Mouse (Mus musculus) kidney, adult 2 months (tissue): ENCODE measurements around the gene Ccdc136. TPM values are rescaled to one million over a fixed set of nuclear protein-coding genes. Genes with fewer than 3 reads are reported as not detected.
A peak's percentile ranks its signal among the peaks of the same experiment; 100 is the strongest.

Source experiments
- DNase-seq: peaks from one replicate; pipeline ENCODE4 v3.0.0; 2021
- H3K27ac ChIP-seq: fragments of 200-500 bp; 2 replicates; pipeline ENCODE4 v1.5.1; 2012; ENCODE audit warnings: low read depth, low read length, control low read depth, inconsistent platforms; ENCODE audit not compliant: insufficient read depth
- H3K27me3 ChIP-seq: fragments of 200-500 bp; replicated peaks from 2 replicates; pipeline ENCODE4 v1.6.1; 2012; ENCODE audit warnings: mild to moderate bottlenecking, moderate library complexity, low read length, inconsistent platforms; ENCODE audit not compliant: control insufficient read depth, insufficient read depth
- H3K36me3 ChIP-seq: fragments of 200-500 bp; 2 replicates; pipeline ENCODE4 v1.6.1; 2012; ENCODE audit warnings: mild to moderate bottlenecking, moderate library complexity, low read length, inconsistent platforms; ENCODE audit not compliant: control insufficient read depth, insufficient read depth
- H3K4me1 ChIP-seq: fragments of 200-500 bp; 2 replicates; pipeline ENCODE4 v1.6.1; 2011; ENCODE audit warnings: low read length; ENCODE audit not compliant: control insufficient read depth, insufficient read depth
- H3K4me3 ChIP-seq: fragments of 200-500 bp; 2 replicates; pipeline ENCODE4 v1.5.1; 2011; ENCODE audit warnings: mild to moderate bottlenecking, low read depth, low read length, control low read depth; ENCODE audit not compliant: insufficient read depth
- CTCF ChIP-seq: fragments of 200-500 bp; conservative IDR thresholded peaks from 2 replicates; pipeline ENCODE4 v1.5.1; 2011; ENCODE audit warnings: low read depth, mild to moderate bottlenecking, control low read depth, low read length, moderate library complexity, mixed read lengths; ENCODE audit not compliant: insufficient read depth, insufficient read length
- POLR2A ChIP-seq: fragments of 200-500 bp; IDR thresholded peaks from one replicate; pipeline ENCODE4 v1.6.1; 2011; ENCODE audit warnings: low read depth, low read length, control low read depth
- whole genome bisulfite sequencing: fragments of 180-500 bp; shearing (Covaris S2); methylation state at CpG from one replicate; pipeline ENCODE4 v1.1.7; 2018; 5-methylcytosine and 5-hydroxymethylcytosine counted together
- polyA plus RNA-seq: library from polyadenylated mRNA; depleted of rRNA; stranded (reverse); fragments of >200 nt; gene quantifications from 2 replicates; pipeline ENCODE4 v1.2.3, GENCODE M21; 2012

Gene Ccdc136
- polyA plus RNA-seq, 1 experiment, result 4.0 TPM

DNA sequence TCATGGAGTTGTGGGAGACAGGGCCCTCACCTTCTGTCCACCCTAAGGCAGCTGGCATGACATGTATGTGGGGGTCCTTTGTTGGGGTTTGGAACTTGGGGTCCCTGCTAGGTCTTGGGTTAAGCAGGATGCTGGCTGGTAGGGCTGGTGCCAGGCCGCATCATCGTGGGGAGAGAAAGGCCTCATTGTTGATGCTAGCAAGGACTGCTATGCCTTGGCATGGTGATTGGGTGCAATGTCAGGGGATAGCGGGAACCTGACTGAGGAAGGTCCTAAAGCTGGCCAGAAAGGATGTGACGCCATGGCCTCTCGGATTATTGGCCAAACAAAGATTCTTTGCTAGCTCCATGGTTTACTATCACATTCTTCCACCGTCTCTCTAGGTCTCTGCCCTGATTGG lies 43.7 kb downstream of the Ccdc136 start:
- no peak for DNase-seq
- H3K27ac ChIP-seq, result no peak overlapping the region
- 95% methylated on average over 6 of the region's 6 CpGs for WGBS
- H3K4me1 ChIP-seq, result no peaks in the 10 kb centered on the region
- no peaks in the 10 kb centered on the region for H3K36me3 ChIP-seq
- no peak overlapping the region for H3K4me3 ChIP-seq
- no peak for TF ChIP-seq CTCF
- TF ChIP-seq POLR2A, result no peak
- H3K27me3 ChIP-seq, result no peaks in the 10 kb centered on the region

DNA sequence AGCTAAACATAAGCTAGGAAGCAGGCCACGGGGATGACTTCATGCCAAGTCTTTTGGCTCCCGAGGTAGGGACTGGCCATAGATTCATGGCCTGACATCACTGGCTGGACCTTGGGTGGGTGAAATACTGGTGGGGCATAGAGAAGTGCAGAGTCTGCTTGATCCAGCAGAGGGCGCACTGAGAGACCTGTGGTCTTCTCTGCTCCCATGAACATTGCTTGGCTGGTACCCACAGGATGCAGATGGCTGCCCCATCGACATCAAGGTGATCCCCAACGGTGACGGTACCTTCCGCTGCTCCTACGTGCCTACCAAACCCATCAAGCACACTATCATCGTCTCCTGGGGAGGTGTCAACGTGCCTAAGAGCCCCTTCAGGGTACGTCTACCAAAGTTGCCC lies 48.7 kb downstream of the Ccdc136 start:
- Histone ChIP-seq H3K36me3 (no peaks in the 10 kb centered on the region), H3K27me3 (no peaks in the 10 kb centered on the region), H3K4me3 (no peak overlapping the region), H3K27ac (no peak overlapping the region), H3K4me1 (no peaks in the 10 kb centered on the region)
- TF ChIP-seq CTCF (peak; percentile 74), POLR2A (no peak)
- 70% methylated on average over 11 of the region's 11 CpGs for WGBS
- DNase-seq, result peak; percentile 39

- TF ChIP-seq CTCF (no peak), POLR2A (no peak)
- Histone ChIP-seq H3K4me1 (no peaks in the 10 kb centered on the region), H3K36me3 (no peaks in the 10 kb centered on the region), H3K27ac (no peak overlapping the region), H3K27me3 (no peaks in the 10 kb centered on the region), H3K4me3 (no peak overlapping the region)
- no peak for DNase-seq
- 90% methylated on average over 7 of the region's 7 CpGs for WGBS
These were observed 49.2 kb downstream of the Ccdc136 start for GRCm38 (mm10) chr6:29445354-29445753.

- Histone ChIP-seq H3K4me1 (no peaks in the 10 kb centered on the region), H3K27ac (no peak overlapping the region), H3K27me3 (no peaks in the 10 kb centered on the region), H3K36me3 (no peaks in the 10 kb centered on the region), H3K4me3 (no peak overlapping the region)
- DNase-seq, result no peak
- 27% methylated on average over 4 of the region's 4 CpGs for WGBS
- TF ChIP-seq POLR2A (no peak), CTCF (no peak)
These were observed 53.7 kb downstream of the Ccdc136 start for GRCm38 (mm10) chr6:29449858-29450257.

DNA sequence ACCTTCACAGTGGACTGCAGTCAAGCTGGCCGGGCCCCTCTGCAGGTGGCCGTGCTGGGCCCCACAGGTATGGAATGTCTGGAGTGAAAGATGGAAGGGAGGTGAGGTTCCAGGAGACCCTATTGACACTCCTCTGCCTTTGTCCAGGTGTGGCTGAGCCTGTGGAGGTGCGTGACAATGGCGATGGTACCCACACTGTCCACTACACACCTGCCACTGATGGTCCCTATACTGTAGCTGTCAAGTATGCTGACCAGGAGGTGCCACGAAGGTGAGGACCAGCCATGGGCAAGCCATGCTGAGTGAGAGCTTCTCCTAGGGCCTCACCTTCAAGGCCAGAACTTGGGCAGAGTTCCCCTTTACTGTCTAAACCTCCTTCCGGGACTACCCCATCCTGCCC lies 54.6 kb downstream of the Ccdc136 start:
- no peak for DNase-seq
- H3K4me3 ChIP-seq, result no peak overlapping the region
- no peak overlapping the region for H3K27ac ChIP-seq
- no peak for TF ChIP-seq CTCF
- TF ChIP-seq POLR2A, result no peak
- H3K36me3 ChIP-seq, result no peaks in the 10 kb centered on the region
- H3K27me3 ChIP-seq, result no peaks in the 10 kb centered on the region
- H3K4me1 ChIP-seq, result no peaks in the 10 kb centered on the region
- WGBS, result 96% methylated on average over 6 of the region's 6 CpGs

GRCm38 (mm10) chr6:29461502-29461901 lies 65.4 kb downstream of the Ccdc136 start:
- Histone ChIP-seq H3K27ac (no peak overlapping the region), H3K4me3 (no peak overlapping the region), H3K4me1 (no peaks in the 10 kb centered on the region), H3K27me3 (no peaks in the 10 kb centered on the region), H3K36me3 (no peaks in the 10 kb centered on the region)
- DNase-seq, result no peak
- TF ChIP-seq POLR2A (no peak), CTCF (no peak)
- WGBS, result 64% methylated on average over 7 of the region's 7 CpGs

GRCm38 (mm10) chr6:29463388-29463787 lies 67.3 kb downstream of the Ccdc136 start:
- TF ChIP-seq POLR2A (no peak), CTCF (no peak)
- WGBS, result 81% methylated on average over 3 of the region's 3 CpGs
- H3K36me3 ChIP-seq, result no peaks in the 10 kb centered on the region
- DNase-seq, result no peak
- H3K4me1 ChIP-seq, result no peaks in the 10 kb centered on the region
- H3K27ac ChIP-seq, result no peak overlapping the region
- H3K27me3 ChIP-seq, result no peaks in the 10 kb centered on the region
- H3K4me3 ChIP-seq, result no peak overlapping the region
